Mouse (Mus musculus) thymus, postnatal 0 days (tissue): ENCODE data around the gene Haghl. TPM values are rescaled to one million over a fixed set of nuclear protein-coding genes. Genes with fewer than 3 reads are reported as not detected.
A peak's percentile ranks its signal among the peaks of the same experiment; 100 is the strongest.
"Not testable (repeated sequence)": the region's sequence is repeated elsewhere in the genome, so short reads cannot be mapped to it uniquely, and the experiment has no call there.

Experiments
- DNase-seq: peaks from one replicate; pipeline ENCODE4 v3.0.0-alpha.2; 2015; ENCODE audit warnings: low spot score
- microRNA-seq: library from miRNA; unstranded; fragments of <30 nt; microRNA quantifications from one replicate; pipeline ENCODE4, GENCODE M21; 2016; ENCODE audit warnings: borderline number of aligned reads
- polyA plus RNA-seq: library from polyadenylated mRNA; unstranded; fragments of >200 nt; fragmentation: Nextera tagmentation; extraction: Ambion mirVana; gene quantifications from 2 replicates; pipeline ENCODE4 v1.2.1, GENCODE M21; 2015

Gene Haghl
- polyA plus RNA-seq, 1 experiment from 2014 or later, result 60.5 TPM

DNA sequence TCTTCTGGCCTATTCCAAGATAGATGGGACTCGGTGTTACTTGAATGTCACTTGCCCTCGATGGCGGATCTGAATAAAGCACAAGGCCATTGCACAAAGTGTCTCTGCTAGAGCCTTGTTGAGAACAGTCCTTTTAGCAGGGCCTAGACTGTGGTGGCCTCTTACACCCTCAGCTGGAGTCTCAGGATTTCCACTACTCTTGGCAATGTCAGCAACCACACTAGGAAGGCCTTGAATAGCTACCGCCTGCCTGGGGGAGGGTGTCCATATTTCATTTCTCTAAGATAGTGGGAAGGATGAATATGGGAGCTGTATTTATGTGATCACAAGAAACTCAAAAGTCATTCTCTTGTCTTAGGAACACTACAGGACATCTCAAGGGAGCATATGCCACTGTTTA lies 37.2 kb downstream of the Haghl start:
- DNase-seq, result no peak

- DNase-seq, result no peak
These were observed 41.2 kb downstream of the Haghl start for GRCm38 (mm10) chr17:25744311-25744710.

DNA sequence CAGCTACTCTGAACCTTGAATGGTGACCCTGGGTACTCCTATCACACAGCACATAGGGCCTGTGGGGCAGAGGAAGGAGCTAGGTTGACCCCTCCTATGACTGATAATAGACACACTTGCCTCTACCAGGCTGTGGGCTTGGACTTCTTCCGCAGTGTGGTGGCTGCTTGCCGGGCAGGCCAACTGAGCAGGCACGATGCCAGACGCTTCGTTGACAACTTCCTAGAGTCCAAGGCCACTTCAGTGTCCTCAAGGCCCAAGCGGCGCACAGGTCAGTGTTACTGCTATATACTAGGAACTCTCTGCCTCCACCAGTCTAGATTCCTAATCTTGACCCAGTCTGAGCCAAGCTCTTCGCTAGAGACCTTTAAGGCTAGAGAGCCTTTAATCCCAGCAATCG lies 41.6 kb downstream of the Haghl start:
- no peak for DNase-seq

GRCm38 (mm10) chr17:25741471-25741870 lies 44.0 kb downstream of the Haghl start:
- DNase-seq, result not testable (repeated sequence)

GRCm38 (mm10) chr17:25738861-25739260 lies 46.6 kb downstream of the Haghl start:
- no peak for DNase-seq

GRCm38 (mm10) chr17:25735745-25736144 lies 49.7 kb downstream of the Haghl start, which contains the start of gene Mslnl:
Mslnl (plus strand) TSS chr17:25736042.
- no peak for DNase-seq

- DNase-seq, result no peak
These were observed 50.2 kb downstream of the Haghl start for GRCm38 (mm10) chr17:25735246-25735645.

DNA sequence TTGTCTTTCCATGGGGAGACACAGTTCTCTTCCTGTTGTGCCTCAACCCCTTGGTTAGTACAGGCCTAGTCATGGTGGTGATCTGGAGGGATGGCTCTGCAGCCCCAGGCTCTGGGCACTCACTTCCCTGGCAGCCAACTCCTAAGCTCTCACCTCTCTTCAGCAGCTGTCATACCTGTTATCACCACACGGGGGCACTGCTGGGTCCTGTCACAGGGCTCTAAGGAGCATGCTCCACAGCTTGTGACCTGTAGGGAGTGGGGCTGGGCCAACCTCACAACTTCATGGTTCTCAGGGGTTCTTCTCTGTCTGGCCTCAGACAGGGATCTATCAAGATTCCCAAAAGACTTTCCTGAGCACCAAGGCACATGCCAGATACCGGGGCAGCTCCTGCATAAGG lies 53.4 kb downstream of the Haghl start:
- peak; percentile 87 for DNase-seq

Small RNA genes lying within 50 kb of the gene (microRNA-seq; reads per million reads assigned to microRNA genes)
- gene Gm25083 (not detected), gene Mir3082 (not detected), gene Mir6966 (not detected)

Other genes with a start within 250 kb of the Haghl start
- gene Sox8, start 215.0 kb downstream of the Haghl start, polyA plus RNA-seq, result 0.23 and 0.26 TPM in 2 replicates
- 15.5 and 16.1 TPM in 2 replicates for gene Lmf1, start 206.6 kb downstream of the Haghl start, polyA plus RNA-seq
- 4.6 and 5.5 TPM in 2 replicates for gene Gng13, start 68.5 kb downstream of the Haghl start, polyA plus RNA-seq
- gene Chtf18, start 58.3 kb downstream of the Haghl start, polyA plus RNA-seq, result 21.1 and 23.5 TPM in 2 replicates
- 16.9 and 18.7 TPM in 2 replicates for gene Rpusd1, start 58.0 kb downstream of the Haghl start, polyA plus RNA-seq
- 0.14 and 0.36 TPM in 2 replicates for gene Mslnl, start 49.6 kb downstream of the Haghl start, polyA plus RNA-seq
- 12.0 and 13.7 TPM in 2 replicates for gene Msln, start 31.3 kb downstream of the Haghl start, polyA plus RNA-seq
- gene Narfl, start 11.9 kb downstream of the Haghl start, polyA plus RNA-seq, result 29.0 and 30.9 TPM in 2 replicates
- 0.27 and 0.47 TPM in 2 replicates for gene Ccdc78, start 907 bp upstream of the Haghl start, polyA plus RNA-seq
- 126 and 131 TPM in 2 replicates for gene Fam173a, start 7.2 kb upstream of the Haghl start, polyA plus RNA-seq
- not detected in 2 replicates for gene AC134908.4, start 10.0 kb upstream of the Haghl start, polyA plus RNA-seq
- 68.5 and 71.6 TPM in 2 replicates for gene Metrn, start 11.5 kb upstream of the Haghl start, polyA plus RNA-seq
- gene Fbxl16, start 23.4 kb upstream of the Haghl start, polyA plus RNA-seq, result 0.12 TPM in 1 of 2 replicates, not detected in the other
- 25.8 and 27.3 TPM in 2 replicates for gene Wdr24, start 38.0 kb upstream of the Haghl start, polyA plus RNA-seq
- gene Jmjd8, start 43.2 kb upstream of the Haghl start, polyA plus RNA-seq, result 28.8 and 32.2 TPM in 2 replicates
- 181 and 191 TPM in 2 replicates for gene Stub1, start 47.7 kb upstream of the Haghl start, polyA plus RNA-seq
- 0.38 and 0.45 TPM in 2 replicates for gene Rhbdl1, start 51.6 kb upstream of the Haghl start, polyA plus RNA-seq
- gene Gm20683, start 56.1 kb upstream of the Haghl start, polyA plus RNA-seq, result 1.2 and 1.5 TPM in 2 replicates
- gene Rhot2, start 59.2 kb upstream of the Haghl start, polyA plus RNA-seq, result 19.7 and 22.6 TPM in 2 replicates
- 9.8 and 10.1 TPM in 2 replicates for gene Wdr90, start 75.8 kb upstream of the Haghl start, polyA plus RNA-seq
- 24.1 and 24.5 TPM in 2 replicates for gene Mcrip2, start 83.1 kb upstream of the Haghl start, polyA plus RNA-seq
- gene Mettl26, start 89.4 kb upstream of the Haghl start, polyA plus RNA-seq, result 43.5 and 47.0 TPM in 2 replicates
- gene Wfikkn1, start 95.2 kb upstream of the Haghl start, polyA plus RNA-seq, result 0.46 and 0.51 TPM in 2 replicates
- 14.9 and 20.0 TPM in 2 replicates for gene Rab40c, start 134.1 kb upstream of the Haghl start, polyA plus RNA-seq
- 28.8 and 34.6 TPM in 2 replicates for gene Pigq, start 159.3 kb upstream of the Haghl start, polyA plus RNA-seq
- gene Nhlrc4, start 159.3 kb upstream of the Haghl start, polyA plus RNA-seq, result 0.36 and 0.46 TPM in 2 replicates
- not detected in 2 replicates for gene A930017K11Rik, start 166.9 kb upstream of the Haghl start, polyA plus RNA-seq
- gene Capn15, start 200.1 kb upstream of the Haghl start, polyA plus RNA-seq, result 15.3 and 17.0 TPM in 2 replicates